Mouse (Mus musculus) heart, adult 2 months (tissue): ENCODE measurements around the gene Sall1. TPM values are rescaled to one million over a fixed set of nuclear protein-coding genes. Genes with fewer than 3 reads are reported as not detected.

ENCODE experiments used
- DNase-seq, 2 experiments: peaks; one replicate each; pipeline ENCODE4 v3.0.0; 2021
- H3K27ac ChIP-seq: fragments of 200-600 bp; 2 replicates; pipeline ENCODE4 v1.8.1; 2022
- H3K27me3 ChIP-seq: fragments of 200-500 bp; 2 replicates; pipeline ENCODE4 v1.6.1; 2012; ENCODE audit warnings: mild to moderate bottlenecking, low read length, inconsistent platforms, mixed read lengths; ENCODE audit not compliant: control insufficient read depth, insufficient read depth
- H3K36me3 ChIP-seq: fragments of 200-500 bp; 2 replicates; pipeline ENCODE4 v1.6.1; 2012; ENCODE audit warnings: low read length, inconsistent platforms; ENCODE audit not compliant: control insufficient read depth, insufficient read depth
- H3K4me1 ChIP-seq: fragments of 200-500 bp; 2 replicates; pipeline ENCODE4 v1.6.1; 2011; ENCODE audit warnings: low read length; ENCODE audit not compliant: control insufficient read depth, insufficient read depth
- H3K4me3 ChIP-seq: fragments of 200-600 bp; 2 replicates; pipeline ENCODE4 v1.8.1; 2022
- H3K79me2 ChIP-seq: fragments of 200-500 bp; replicated peaks from 2 replicates; pipeline ENCODE4 v1.6.1; 2012; ENCODE audit warnings: mild to moderate bottlenecking, inconsistent platforms, low read length, moderate library complexity, mixed read lengths; ENCODE audit not compliant: control insufficient read depth, insufficient read depth
- H3K9ac ChIP-seq: fragments of 200-500 bp; 2 replicates; pipeline ENCODE4 v1.6.1; 2012; ENCODE audit warnings: low read depth, mild to moderate bottlenecking, control low read depth, inconsistent platforms, low read length, mixed read lengths
- CTCF ChIP-seq: fragments of 200-600 bp; IDR thresholded peaks from 2 replicates; pipeline ENCODE4 v1.8.1; 2022; ENCODE audit warnings: antibody characterized with exemption, mild to moderate bottlenecking, moderate library complexity
- EP300 ChIP-seq: fragments of 200-500 bp; IDR thresholded peaks from 2 replicates; pipeline ENCODE4 v1.6.1; 2011; ENCODE audit warnings: low read depth, low read length, control low read depth; ENCODE audit not compliant: insufficient read depth
- POLR2A ChIP-seq: fragments of 200-500 bp; IDR thresholded peaks from 2 replicates; pipeline ENCODE4 v1.6.1; 2011; ENCODE audit warnings: mild to moderate bottlenecking, low read depth, low read length, control low read depth; ENCODE audit not compliant: insufficient read depth
- WGBS: fragments of 180-500 bp; shearing (Covaris S2); methylation state at CpG from one replicate; pipeline ENCODE4 v1.1.7; 2018; 5-methylcytosine and 5-hydroxymethylcytosine counted together
- intact Hi-C: fragments of 180-260 bp; cut with DNase I; formaldehyde crosslinking; loops from one replicate; pipeline ENCODE4 v1.15.1; 2025
- polyA plus RNA-seq: library from polyadenylated mRNA; depleted of rRNA; stranded (reverse); fragments of >200 nt; gene quantifications from 2 replicates; pipeline ENCODE4 v1.2.3, GENCODE M21; 2012
- total RNA-seq, 2 experiments: library from RNA; stranded (reverse); gene quantifications; 2 replicates each; pipeline ENCODE4 v1.2.3; 2021

Gene Sall1
- total and polyA plus RNA-seq, 3 experiments, result 0.80 to 1.2 (median 0.91) TPM

DNA sequence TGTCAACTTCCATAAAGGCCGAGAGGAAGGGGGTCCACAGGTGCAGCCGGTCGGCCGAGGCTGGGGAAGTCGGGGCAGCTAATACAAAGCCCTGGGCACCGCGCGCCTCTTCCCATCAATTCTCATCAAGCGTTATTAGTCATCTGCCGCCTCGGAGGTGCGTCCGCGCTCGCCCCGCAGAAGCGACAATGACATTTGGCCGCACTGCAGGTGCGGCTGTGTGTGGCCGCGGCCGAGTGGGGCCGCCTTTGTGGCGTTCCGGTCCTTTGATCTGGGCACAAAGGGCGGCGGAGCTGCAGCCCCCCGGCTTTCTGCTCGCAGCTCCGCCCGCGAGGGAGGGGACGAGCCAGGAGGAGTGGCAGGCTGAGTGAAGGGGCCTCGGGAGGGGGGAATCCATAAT lies 37.5 kb downstream of the Sall1 start:
- H3K36me3 ChIP-seq, result no peaks in the 10 kb centered on the region
- no peaks in the 10 kb centered on the region for H3K79me2 ChIP-seq
- H3K27me3 ChIP-seq, result peaks cover 14% of the 10 kb centered on the region
- WGBS, result 1% methylated on average over 34 of the region's 34 CpGs
- no peak for DNase-seq
- intact Hi-C loops, result no loop called here
- no peak overlapping the region for H3K9ac ChIP-seq
- no peak overlapping the region for H3K4me3 ChIP-seq
- no peaks in the 10 kb centered on the region for H3K4me1 ChIP-seq
- H3K27ac ChIP-seq, result no peak overlapping the region
- TF ChIP-seq EP300 (no peak), POLR2A (no peak), CTCF (no peak)

DNA sequence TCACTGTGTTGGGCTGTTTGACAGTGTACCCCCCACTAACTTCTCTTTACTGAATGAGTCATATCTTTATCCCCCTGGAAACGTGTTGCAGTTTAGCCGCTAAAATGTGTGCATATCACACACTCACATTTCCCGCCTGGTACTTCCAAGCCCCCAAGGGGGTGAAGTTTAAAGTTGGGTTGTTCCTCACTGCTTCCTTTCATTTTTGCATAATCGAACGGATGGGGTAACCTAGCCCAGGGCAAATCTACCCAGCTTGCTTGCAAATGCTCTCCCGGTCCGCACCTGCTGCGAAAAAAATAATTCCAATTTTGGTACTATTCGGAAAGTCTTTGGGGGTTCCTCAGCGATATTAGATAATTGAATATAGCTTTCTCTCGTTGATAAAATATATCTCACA lies 38.2 kb downstream of the Sall1 start:
- H3K27me3 ChIP-seq, result peaks cover 14% of the 10 kb centered on the region
- H3K79me2 ChIP-seq, result no peaks in the 10 kb centered on the region
- 42% methylated on average over 11 of the region's 11 CpGs for WGBS
- no peak overlapping the region for H3K9ac ChIP-seq
- intact Hi-C loops, result no loop called here
- H3K36me3 ChIP-seq, result no peaks in the 10 kb centered on the region
- no peaks in the 10 kb centered on the region for H3K4me1 ChIP-seq
- no peak overlapping the region for H3K27ac ChIP-seq
- TF ChIP-seq EP300 (no peak), CTCF (no peak), POLR2A (no peak)
- H3K4me3 ChIP-seq, result no peak overlapping the region
- DNase-seq, result no peak

DNA sequence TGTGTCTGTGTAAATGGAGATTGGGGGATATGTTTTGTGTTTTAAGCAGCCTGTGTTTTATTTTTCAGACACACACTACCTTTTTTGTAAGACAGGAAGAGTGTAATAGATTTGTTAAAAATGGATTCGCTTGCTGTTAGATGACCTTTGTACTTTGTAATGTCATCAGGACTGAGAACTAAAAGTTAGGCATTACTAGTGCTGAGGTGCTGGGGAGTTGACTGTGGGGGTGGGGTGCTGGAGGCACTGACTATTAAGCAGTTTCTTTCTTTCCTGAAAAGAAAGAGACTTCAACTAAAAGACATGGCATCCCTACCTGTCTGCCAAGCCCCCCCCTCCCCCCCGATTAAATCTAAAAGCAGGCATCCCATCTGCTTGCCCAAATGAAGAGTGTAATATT lies 39.9 kb downstream of the Sall1 start:
- no peaks in the 10 kb centered on the region for H3K4me1 ChIP-seq
- H3K79me2 ChIP-seq, result no peaks in the 10 kb centered on the region
- H3K9ac ChIP-seq, result no peak overlapping the region
- H3K27ac ChIP-seq, result no peak overlapping the region
- 26% methylated on average over 2 of the region's 2 CpGs for WGBS
- intact Hi-C loops, result no loop called here
- no peak for TF ChIP-seq CTCF
- TF ChIP-seq POLR2A, result no peak
- no peak for TF ChIP-seq EP300
- peaks cover 14% of the 10 kb centered on the region for H3K27me3 ChIP-seq
- no peak overlapping the region for H3K4me3 ChIP-seq
- no peak for DNase-seq
- H3K36me3 ChIP-seq, result no peaks in the 10 kb centered on the region

DNA sequence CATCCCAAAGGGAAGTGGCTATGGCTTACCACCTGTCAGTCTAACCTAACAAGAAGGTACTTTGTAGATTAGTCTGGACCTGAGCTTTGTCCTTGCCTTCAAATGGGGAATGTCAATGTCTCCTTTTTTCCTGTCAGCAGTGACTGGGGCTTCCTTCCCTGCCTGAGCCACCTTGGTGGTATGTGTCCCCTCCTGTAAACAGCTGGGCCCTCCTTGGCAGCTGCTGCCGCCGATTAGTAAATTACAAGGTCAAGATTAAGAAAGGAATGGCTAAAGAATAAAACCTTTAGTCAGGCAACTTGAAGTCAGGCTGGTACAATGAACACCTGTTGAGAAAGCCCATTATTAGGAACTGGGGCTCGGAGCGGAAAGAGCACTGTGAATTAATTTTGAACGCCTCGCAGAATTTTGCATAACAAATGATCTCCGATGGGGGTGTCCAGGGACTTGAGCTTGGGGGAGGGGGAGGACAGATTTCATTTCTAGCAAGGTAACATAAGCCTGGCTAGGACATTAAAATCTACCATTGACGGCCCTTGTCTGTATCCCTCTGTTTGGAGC lies 40.5 kb downstream of the Sall1 start:
- 57% methylated on average over 8 of the region's 8 CpGs for WGBS
- TF ChIP-seq EP300 (no peak), POLR2A (no peak), CTCF (no peak)
- no peaks in the 10 kb centered on the region for H3K4me1 ChIP-seq
- no peak overlapping the region for H3K4me3 ChIP-seq
- no peak for DNase-seq
- peaks cover 14% of the 10 kb centered on the region for H3K27me3 ChIP-seq
- no peaks in the 10 kb centered on the region for H3K79me2 ChIP-seq
- H3K9ac ChIP-seq, result no peak overlapping the region
- intact Hi-C loops, result no loop called here
- no peaks in the 10 kb centered on the region for H3K36me3 ChIP-seq
- no peak overlapping the region for H3K27ac ChIP-seq

DNA sequence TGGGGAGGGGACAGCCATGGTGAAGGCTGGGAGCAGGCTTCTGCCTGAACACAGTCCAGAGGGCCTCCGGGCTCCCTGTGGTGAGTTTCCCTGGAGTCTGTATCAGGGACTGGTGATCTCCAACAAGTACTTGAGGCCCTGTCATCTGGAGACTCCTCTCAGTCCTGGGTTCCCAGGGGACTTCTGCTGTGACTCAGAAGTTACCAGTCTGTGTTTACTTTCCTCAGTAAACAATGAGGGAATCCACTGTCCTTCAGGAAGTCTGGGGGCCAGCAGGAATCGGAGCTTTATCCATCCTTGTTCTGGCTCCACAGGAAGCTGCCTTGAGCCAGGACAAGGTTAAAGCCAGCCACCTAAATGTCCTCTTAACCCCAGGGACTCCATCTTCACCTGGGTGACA lies 41.8 kb downstream of the Sall1 start:
- H3K4me1 ChIP-seq, result no peaks in the 10 kb centered on the region
- DNase-seq, result no peak
- no peaks in the 10 kb centered on the region for H3K36me3 ChIP-seq
- 28% methylated on average over 2 of the region's 2 CpGs for WGBS
- TF ChIP-seq POLR2A (no peak), EP300 (no peak), CTCF (no peak)
- H3K4me3 ChIP-seq, result no peak overlapping the region
- intact Hi-C loops, result no loop called here
- no peak overlapping the region for H3K27ac ChIP-seq
- no peak overlapping the region for H3K9ac ChIP-seq
- peaks cover 8% of the 10 kb centered on the region for H3K27me3 ChIP-seq
- H3K79me2 ChIP-seq, result no peaks in the 10 kb centered on the region

DNA sequence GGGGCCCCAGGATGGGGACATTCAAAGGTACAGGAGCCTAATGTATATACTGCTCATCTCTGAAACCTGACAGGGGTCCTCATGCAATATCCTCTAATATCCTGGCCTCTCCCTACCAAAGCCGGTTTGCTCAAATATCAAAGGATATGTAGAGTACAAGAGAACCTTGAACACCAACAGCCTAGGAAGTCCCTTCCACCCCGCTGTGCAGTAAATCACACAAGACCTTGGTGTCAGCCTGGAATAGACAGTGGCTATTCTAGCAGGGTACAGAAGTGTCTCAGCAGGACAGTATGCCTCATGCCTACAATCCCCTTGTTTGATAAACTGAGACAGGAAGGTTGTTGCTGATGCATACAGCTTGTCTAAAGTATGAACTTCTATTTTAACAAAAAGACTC lies 46.7 kb downstream of the Sall1 start:
- Histone ChIP-seq H3K4me3 (no peak overlapping the region), H3K79me2 (no peaks in the 10 kb centered on the region), H3K27ac (no peak overlapping the region), H3K27me3 (no peaks in the 10 kb centered on the region), H3K9ac (no peak overlapping the region), H3K4me1 (no peaks in the 10 kb centered on the region), H3K36me3 (no peaks in the 10 kb centered on the region)
- no peak for TF ChIP-seq EP300
- no peak for TF ChIP-seq CTCF
- no peak for TF ChIP-seq POLR2A
- intact Hi-C loops, result no loop called here
- WGBS, result 90% methylated on average over 2 of the region's 2 CpGs
- no peak for DNase-seq
